Mouse (Mus musculus): ENCODE measurements around the gene Paxbp1.

- no peak for TF ChIP-seq ZC3H11A (IDR thresholded peaks at IDR 0.05; ENCODE audit: borderline replicate concordance, low read depth, low read length)
- TF ChIP-seq HCFC1 (IDR thresholded peaks at IDR 0.05; ENCODE audit: borderline replicate concordance, insufficient read depth, low read length): no peak
- TF ChIP-seq MAFK (IDR thresholded peaks at IDR 0.05; ENCODE audit: insufficient read depth, low read depth, low read length): no peak
- TF ChIP-seq ZNF384 (IDR thresholded peaks at IDR 0.05; ENCODE audit: low read depth, low read length): no peak
Observed at GRCm38 (mm10) chr16:91055150-91055549, 10.8 kb upstream of the Paxbp1 start.
